Mouse (Mus musculus) stomach, embryonic 16.5 days (tissue): ENCODE measurements around the gene Ppp1cc. TPM values are rescaled to one million over a fixed set of nuclear protein-coding genes. Genes with fewer than 3 reads are reported as not detected.
"Not testable (repeated sequence)": the region's sequence is repeated elsewhere in the genome, so short reads cannot be mapped to it uniquely, and the experiment has no call there.

Experiments
- ATAC-seq: fragments of 200-750 bp; cut with Nextera tagmentation; 2 replicates; pipeline ENCODE4 v1.8.0; 2017; ENCODE audit warnings: moderate number of reproducible peaks, moderate TSS enrichment; ENCODE audit not compliant: insufficient read depth, low FRiP score
- H3K27ac ChIP-seq: fragments of 300-500 bp; sonication (generic); 2 replicates; pipeline ENCODE4 v1.5.1; 2014; ENCODE audit warnings: low read length
- H3K27me3 ChIP-seq: fragments of 300-500 bp; sonication (generic); 2 replicates; pipeline ENCODE4 v1.6.1; 2014; ENCODE audit warnings: low read length, control low read depth, mixed read lengths; ENCODE audit not compliant: control insufficient read depth, insufficient read depth
- H3K36me3 ChIP-seq: fragments of 300-500 bp; sonication (generic); 2 replicates; pipeline ENCODE4 v1.6.1; 2014; ENCODE audit warnings: low read length; ENCODE audit not compliant: control insufficient read depth, insufficient read depth
- H3K4me1 ChIP-seq: fragments of 300-500 bp; sonication (generic); 2 replicates; pipeline ENCODE4 v1.6.1; 2014; ENCODE audit warnings: low read length, control low read depth, mixed read lengths; ENCODE audit not compliant: control insufficient read depth, insufficient read depth
- H3K4me2 ChIP-seq: fragments of 300-500 bp; sonication (generic); 2 replicates; pipeline ENCODE4 v1.6.1; 2014; ENCODE audit warnings: low read depth, low read length, mixed read lengths
- H3K4me3 ChIP-seq: fragments of 300-500 bp; sonication (generic); replicated peaks from 2 replicates; pipeline ENCODE4 v1.5.1; 2014; ENCODE audit warnings: mild to moderate bottlenecking, low read length
- H3K9ac ChIP-seq: fragments of 300-500 bp; sonication (generic); 2 replicates; pipeline ENCODE4 v1.6.1; 2014; ENCODE audit warnings: low read length
- H3K9me3 ChIP-seq: fragments of 300-500 bp; sonication (generic); replicated peaks from 2 replicates; pipeline ENCODE4 v1.6.1; 2016; ENCODE audit warnings: low read length, control low read depth; ENCODE audit not compliant: control insufficient read depth
- WGBS: fragments of 180-500 bp; shearing (Covaris S2); extraction: QIAGEN DNeasy Blood & Tissue Kit; methylation state at CpG from one replicate; pipeline ENCODE4 v1.1.7; 2014; 5-methylcytosine and 5-hydroxymethylcytosine counted together
- polyA plus RNA-seq: library from polyadenylated mRNA; unstranded; fragments of >200 nt; fragmentation: Nextera tagmentation; extraction: Ambion mirVana; gene quantifications from 2 replicates; pipeline ENCODE4 v1.2.1, GENCODE M21; 2015

Ppp1cc gene
- polyA plus RNA-seq, 1 experiment from 2014 or later, result 171 TPM

DNA sequence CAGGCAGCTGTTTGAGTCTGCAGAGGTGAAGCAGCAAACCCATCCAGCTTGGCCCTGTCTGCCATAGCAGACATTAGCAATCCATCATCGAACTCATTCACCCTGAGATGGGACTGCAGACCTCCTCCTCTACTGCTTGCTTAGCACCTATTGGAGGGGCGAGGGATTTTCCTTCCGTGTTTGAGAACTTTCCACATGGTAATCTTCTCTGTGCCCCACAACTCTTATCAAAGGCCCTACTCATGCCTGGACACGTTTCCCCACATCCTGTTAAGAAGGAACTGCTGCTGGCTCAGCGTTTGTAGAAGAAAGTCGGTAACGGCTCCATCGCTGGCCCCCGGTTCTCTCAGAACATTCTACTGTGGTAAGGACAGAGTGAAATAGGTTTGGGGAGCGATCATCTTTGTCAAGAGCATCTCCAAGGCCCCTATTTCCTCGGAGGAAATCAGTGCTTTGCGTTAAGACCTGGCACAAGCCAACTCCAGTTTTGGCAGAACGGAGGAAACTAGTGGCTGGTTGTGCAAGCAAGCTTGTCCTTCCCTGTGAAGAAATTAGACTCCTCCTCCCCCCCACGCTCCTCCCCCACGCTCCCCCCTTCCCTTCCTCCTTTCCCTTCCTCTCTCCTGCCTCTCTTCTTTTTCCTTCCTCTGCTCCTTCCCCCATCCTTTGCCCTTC, 12.6 kb upstream of the Ppp1cc start:
- Histone ChIP-seq H3K4me1 (peaks cover 8% of the 10 kb centered on the region; the same call in 1 of the 2 replicates), H3K9ac (peak overlapping the region; percentile 56), H3K4me2 (peak overlapping the region; percentile 58), H3K4me3 (peak overlapping the region; percentile 29), H3K9me3 (no peaks in the 10 kb centered on the region), H3K27me3 (no peaks in the 10 kb centered on the region), H3K27ac (peak overlapping the region; percentile 97), H3K36me3 (no peaks in the 10 kb centered on the region)
- 45% methylated on average over 15 of the region's 15 CpGs for WGBS
- ATAC-seq, result peak; percentile 74; the same call in 1 of the 2 replicates

DNA sequence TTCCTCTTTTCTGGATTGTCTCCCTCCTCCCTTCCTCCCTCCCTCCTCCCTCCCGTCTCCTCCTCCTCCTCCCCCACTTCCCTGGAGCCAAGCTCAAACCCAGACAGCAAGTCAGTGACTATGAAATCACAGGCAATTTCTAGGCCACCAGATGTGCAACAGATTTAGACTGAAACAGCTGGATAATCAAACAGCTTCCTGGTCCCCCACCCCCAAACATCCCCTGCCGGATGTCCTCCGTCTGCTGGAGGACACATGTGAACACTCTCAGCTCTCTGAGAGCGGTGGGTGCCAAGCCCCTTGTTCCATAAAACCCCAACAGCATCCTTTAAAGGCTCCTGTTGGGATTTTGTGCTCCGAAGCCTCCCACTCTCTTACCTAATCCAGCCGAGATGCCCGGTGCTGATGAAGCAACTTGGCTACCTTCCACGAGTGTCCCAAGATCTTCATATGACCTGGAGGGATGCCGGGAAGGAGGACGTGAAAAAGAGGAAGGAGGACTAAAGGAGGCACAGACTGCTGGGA, 12.0 kb upstream of the Ppp1cc start:
- no peaks in the 10 kb centered on the region for H3K36me3 ChIP-seq
- H3K27me3 ChIP-seq, result no peaks in the 10 kb centered on the region
- ATAC-seq, result 0 out of 2 replicates have a peak, but pooled peaks have one; percentile 64
- peak overlapping the region; percentile 29; the same call in 1 of the 2 replicates for H3K4me2 ChIP-seq
- no peak overlapping the region for H3K4me3 ChIP-seq
- 27% methylated on average over 10 of the region's 10 CpGs for WGBS
- H3K4me1 ChIP-seq, result peaks cover 8% of the 10 kb centered on the region; the same call in 1 of the 2 replicates
- no peaks in the 10 kb centered on the region for H3K9me3 ChIP-seq
- H3K27ac ChIP-seq, result peak overlapping the region; percentile 97
- peak overlapping the region; percentile 39; the same call in 1 of the 2 replicates for H3K9ac ChIP-seq

DNA sequence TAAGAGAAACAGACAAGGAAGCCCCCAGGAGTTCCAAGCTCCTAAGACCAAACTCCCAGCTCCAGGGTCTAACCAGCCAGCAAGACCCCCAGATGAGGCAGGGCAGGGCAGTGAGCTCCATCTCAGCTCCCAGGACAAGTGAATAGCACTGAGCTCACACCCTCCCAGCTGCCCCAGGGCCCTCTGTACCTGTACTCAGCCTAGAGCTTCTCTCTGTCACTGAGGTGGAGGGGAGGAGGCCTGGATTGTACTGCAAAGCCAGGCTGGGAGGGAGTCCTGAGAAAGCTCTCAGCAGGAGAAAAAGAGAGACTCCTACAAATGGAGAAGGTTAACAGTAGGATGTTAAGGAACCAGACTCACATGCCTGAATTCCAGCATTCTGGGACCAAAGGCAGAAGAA, 11.5 kb upstream of the Ppp1cc start:
- Histone ChIP-seq H3K9ac (no peak overlapping the region), H3K27ac (peak overlapping the region; percentile 97), H3K4me2 (no peak overlapping the region), H3K36me3 (no peaks in the 10 kb centered on the region), H3K9me3 (no peaks in the 10 kb centered on the region), H3K4me1 (peaks cover 8% of the 10 kb centered on the region; the same call in 1 of the 2 replicates), H3K27me3 (no peaks in the 10 kb centered on the region), H3K4me3 (no peak overlapping the region)
- no peak for ATAC-seq

DNA sequence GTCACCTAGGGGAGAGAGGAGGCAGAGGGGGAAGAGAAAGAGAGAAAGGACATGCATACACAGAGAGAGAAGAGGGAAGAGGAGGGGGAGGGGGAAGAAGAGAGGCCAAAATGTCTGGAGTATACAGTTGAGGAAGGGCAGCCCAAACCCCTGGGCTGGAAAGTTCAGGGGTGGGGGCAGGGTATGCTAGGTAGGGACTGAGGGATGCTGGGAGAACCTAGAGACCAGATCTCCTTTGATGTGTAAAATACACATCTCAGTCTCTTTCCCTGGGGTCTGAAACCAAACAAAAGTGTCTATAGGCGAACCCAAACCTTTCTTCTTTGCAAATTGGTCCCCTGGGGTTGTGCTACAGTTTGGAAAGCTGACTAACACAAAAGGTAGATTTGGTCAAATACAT, 10.0 kb upstream of the Ppp1cc start:
- H3K36me3 ChIP-seq, result no peaks in the 10 kb centered on the region
- ATAC-seq, result no peak
- no peak overlapping the region for H3K27ac ChIP-seq
- H3K4me3 ChIP-seq, result no peak overlapping the region
- H3K9ac ChIP-seq, result no peak overlapping the region
- H3K4me2 ChIP-seq, result no peak overlapping the region
- 74% methylated on average over 1 of the region's 1 CpGs for WGBS
- no peaks in the 10 kb centered on the region for H3K9me3 ChIP-seq
- no peaks in the 10 kb centered on the region for H3K27me3 ChIP-seq
- H3K4me1 ChIP-seq, result peaks cover 8% of the 10 kb centered on the region; the same call in 1 of the 2 replicates

DNA sequence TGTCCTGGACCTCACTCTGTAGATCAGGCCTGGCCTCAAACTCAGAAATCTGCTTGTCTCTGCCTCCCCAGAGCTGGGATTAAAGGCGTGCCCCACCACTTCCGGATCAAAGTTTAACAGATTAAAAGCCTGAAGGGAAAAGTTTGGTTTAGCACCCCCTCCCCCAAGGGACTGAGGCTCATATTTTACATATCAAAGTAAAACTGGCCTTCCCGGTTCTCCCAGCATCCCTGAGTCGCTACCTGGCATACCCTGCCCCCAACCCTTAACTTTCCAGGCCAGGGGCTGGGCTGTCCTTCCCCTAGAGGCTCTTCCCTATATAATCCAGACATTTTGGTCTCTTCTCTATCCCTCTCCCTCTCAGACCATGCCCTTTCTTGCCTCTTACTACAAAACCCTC, 8.8 kb upstream of the Ppp1cc start:
- Histone ChIP-seq H3K9me3 (no peaks in the 10 kb centered on the region), H3K4me3 (no peak overlapping the region), H3K27me3 (no peaks in the 10 kb centered on the region), H3K4me2 (no peak overlapping the region), H3K4me1 (peaks cover 8% of the 10 kb centered on the region; the same call in 1 of the 2 replicates), H3K27ac (no peak overlapping the region), H3K9ac (no peak overlapping the region), H3K36me3 (no peaks in the 10 kb centered on the region)
- 57% methylated on average over 4 of the region's 4 CpGs for WGBS
- ATAC-seq, result no peak

DNA sequence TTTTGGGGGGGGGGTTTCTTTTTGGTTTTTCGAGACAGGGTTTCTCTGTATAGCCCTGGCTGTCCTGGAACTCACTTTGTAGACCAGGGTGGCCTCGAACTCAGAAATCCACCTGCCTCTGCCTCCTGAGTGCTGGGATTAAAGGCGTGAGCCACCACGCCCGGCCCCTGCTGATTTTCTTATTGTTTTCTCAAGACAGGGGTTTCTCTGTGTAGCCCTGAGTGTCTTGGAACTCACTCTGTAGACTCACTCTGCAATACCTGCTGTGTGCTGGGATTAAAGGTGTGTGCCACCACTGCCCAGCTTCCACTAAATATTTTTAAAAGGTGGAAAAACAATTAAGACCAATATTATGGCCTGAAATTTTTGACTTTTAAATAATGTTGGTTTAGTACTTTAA, 5.6 kb upstream of the Ppp1cc start:
- not testable (repeated sequence) for ATAC-seq, H3K9ac ChIP-seq, H3K4me2 ChIP-seq, H3K27me3 ChIP-seq, H3K9me3 ChIP-seq, H3K4me3 ChIP-seq, H3K27ac ChIP-seq, H3K4me1 ChIP-seq, H3K36me3 ChIP-seq
- WGBS, result 87% methylated on average over 5 of the region's 5 CpGs

DNA sequence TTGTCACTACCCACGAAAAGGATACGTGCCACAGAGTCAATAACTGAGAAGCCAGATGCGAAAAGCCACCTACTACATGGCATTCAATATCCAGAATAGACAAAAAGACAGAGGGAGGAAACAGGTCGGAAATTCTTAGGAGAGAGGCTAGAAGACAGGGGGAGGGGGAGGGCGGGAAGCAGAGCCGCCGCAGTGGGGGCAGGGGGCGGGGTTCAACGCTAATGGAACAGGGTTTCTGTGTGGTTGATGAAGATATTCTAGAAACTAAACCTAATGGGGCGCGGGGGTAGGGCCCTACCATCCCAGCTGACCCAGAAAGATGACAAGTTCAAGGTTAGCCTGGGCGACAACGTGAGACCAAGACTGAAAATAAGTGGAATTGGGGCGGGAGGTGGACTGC, 4.1 kb upstream of the Ppp1cc start:
- H3K4me1 ChIP-seq, result no peaks in the 10 kb centered on the region
- no peak overlapping the region for H3K27ac ChIP-seq
- H3K9me3 ChIP-seq, result no peaks in the 10 kb centered on the region
- no peak overlapping the region for H3K9ac ChIP-seq
- no peak for ATAC-seq
- H3K4me3 ChIP-seq, result no peak overlapping the region
- 21% methylated on average over 12 of the region's 14 CpGs for WGBS
- H3K27me3 ChIP-seq, result no peaks in the 10 kb centered on the region
- no peaks in the 10 kb centered on the region for H3K36me3 ChIP-seq
- H3K4me2 ChIP-seq, result no peak overlapping the region

DNA sequence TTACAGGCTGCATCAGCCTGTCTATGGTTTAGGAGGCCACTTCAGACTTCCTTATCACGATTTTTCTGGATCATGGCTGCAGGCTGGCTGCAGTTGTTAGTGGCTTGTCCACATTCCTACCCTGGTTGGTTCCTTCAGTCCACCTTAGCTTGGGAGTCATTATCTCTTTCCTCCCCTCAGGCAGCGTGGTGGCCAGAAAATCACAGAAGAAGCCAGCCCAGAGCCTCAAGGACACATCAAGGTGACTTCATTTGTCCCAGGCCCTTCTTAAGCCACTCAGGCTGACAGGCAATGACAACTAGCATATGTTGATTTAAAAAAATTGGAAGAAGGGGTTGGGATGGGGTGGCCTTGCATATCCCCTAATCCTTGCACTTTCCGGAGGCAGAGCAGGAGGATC, 3.3 kb upstream of the Ppp1cc start:
- H3K9me3 ChIP-seq, result no peaks in the 10 kb centered on the region
- WGBS, result 70% methylated on average over 3 of the region's 3 CpGs
- no peak overlapping the region for H3K4me3 ChIP-seq
- no peak overlapping the region for H3K4me2 ChIP-seq
- no peak overlapping the region for H3K9ac ChIP-seq
- H3K27me3 ChIP-seq, result no peaks in the 10 kb centered on the region
- H3K27ac ChIP-seq, result no peak overlapping the region
- no peak for ATAC-seq
- H3K36me3 ChIP-seq, result no peaks in the 10 kb centered on the region
- H3K4me1 ChIP-seq, result peaks cover 5% of the 10 kb centered on the region

DNA sequence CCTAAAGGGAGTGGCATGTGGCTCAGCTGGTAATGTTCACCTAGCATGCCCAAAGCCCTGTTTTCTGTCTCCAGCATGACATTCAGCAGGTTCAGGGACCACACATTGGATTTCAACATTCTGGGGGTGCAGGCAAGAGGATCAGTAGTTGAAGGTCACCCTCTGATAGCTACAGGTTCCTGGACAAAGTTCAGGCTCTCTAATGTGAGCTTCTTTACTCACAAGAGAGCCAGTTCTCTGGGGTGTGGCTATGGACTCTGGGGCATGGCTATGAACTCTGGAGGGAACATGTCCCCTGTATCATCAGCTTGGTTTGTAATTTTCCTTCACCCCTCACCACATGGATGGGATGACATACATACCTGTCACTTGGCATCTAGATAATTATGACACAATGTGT, 2.5 kb upstream of the Ppp1cc start:
- H3K4me3 ChIP-seq, result no peak overlapping the region
- H3K4me1 ChIP-seq, result peaks cover 9% of the 10 kb centered on the region
- H3K4me2 ChIP-seq, result no peak overlapping the region
- H3K9me3 ChIP-seq, result no peaks in the 10 kb centered on the region
- no peaks in the 10 kb centered on the region for H3K36me3 ChIP-seq
- no peak for ATAC-seq
- no peaks in the 10 kb centered on the region for H3K27me3 ChIP-seq
- no peak overlapping the region for H3K9ac ChIP-seq
- H3K27ac ChIP-seq, result no peak overlapping the region
